Mouse (Mus musculus): Measurements from ENCODE around the gene Sfxn1. TPM values are rescaled to one million over a fixed set of nuclear protein-coding genes. Genes with fewer than 3 reads are reported as not detected.

Sfxn1 gene
- 27.4 and 28.1 TPM in 2 replicates for polyA plus RNA-seq (2012; rRNA removed)

- DNase-seq (ENCODE audit: low spot score) = peak; percentile 52
These were observed at the start of gene Sfxn1 for GRCm38 (mm10) chr13:54071606-54072331. Gene Sfxn1 (plus strand): TSS chr13:54071869.

GRCm38 (mm10) chr13:54023311-54023710, 48.4 kb upstream of the Sfxn1 start:
- no peak for DNase-seq (ENCODE audit: low spot score)

DNA sequence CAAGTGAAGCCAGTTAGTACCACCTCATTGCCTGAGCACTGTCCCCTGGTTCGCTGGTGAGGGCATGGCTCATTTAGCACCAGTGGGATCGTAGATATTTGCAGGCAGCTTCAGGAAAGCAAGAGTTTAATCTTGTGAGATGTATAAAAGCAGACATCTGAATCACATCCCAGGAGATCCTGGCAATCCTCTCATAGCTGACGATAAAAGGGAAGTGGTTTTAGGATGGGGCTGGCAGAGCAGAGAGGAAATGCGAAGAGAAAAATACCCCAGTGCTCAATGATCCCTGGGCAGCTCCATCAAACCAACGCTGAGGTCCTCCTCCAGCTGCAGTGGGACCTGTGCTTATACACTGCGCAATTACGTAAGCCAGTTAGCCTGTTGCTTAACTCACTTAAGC, 44.6 kb upstream of the Sfxn1 start:
- no peak for DNase-seq (ENCODE audit: low spot score)

DNA sequence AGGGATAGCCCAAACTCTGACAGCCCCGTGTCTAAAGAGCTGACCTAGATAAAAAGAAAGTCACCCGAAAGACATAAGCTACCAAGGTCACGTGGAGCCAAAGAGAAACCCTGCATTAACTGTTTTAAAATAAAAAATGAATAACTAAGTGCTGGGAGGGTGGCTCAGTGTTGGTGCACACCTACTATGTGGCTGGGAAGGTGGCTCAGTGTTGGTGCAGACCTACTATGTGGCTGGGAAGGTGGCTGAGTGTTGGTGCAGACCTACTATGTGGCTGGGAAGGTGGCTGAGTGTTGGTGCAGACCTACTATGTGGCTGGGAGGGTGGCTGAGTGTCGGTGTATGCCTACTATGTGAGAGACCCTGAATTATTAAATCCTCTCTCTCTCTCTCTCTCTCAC, 38.0 kb upstream of the Sfxn1 start:
- DNase-seq (ENCODE audit: low spot score) = no peak

DNA sequence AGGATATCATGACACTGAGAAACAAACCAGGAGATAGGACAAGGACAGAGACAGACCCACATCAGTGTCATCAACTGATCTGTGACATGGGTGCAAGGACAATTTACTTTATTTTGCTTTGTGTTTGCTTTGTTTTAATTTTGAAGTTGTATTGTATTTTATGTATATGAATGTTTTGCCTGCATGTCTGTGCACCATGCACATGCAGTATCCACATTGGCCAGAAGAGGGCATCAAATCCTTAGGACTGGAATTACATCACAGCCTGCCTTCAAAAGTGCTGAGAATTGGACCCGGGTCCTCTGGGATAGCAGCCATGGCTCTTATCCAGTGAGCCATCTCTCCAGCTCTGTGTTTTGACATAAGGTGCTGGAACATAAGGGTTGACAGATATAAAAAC, 36.1 kb upstream of the Sfxn1 start:
- DNase-seq (ENCODE audit: low spot score) = no peak

- no peak for DNase-seq (ENCODE audit: low spot score)
These were observed 33.7 kb upstream of the Sfxn1 start for GRCm38 (mm10) chr13:54037936-54038335.

- no peak for DNase-seq (ENCODE audit: low spot score)
These were observed 31.4 kb upstream of the Sfxn1 start for GRCm38 (mm10) chr13:54040256-54040655.

GRCm38 (mm10) chr13:54048679-54049352, 22.9 kb upstream of the Sfxn1 start:
- no peak for DNase-seq (ENCODE audit: low spot score)

DNA sequence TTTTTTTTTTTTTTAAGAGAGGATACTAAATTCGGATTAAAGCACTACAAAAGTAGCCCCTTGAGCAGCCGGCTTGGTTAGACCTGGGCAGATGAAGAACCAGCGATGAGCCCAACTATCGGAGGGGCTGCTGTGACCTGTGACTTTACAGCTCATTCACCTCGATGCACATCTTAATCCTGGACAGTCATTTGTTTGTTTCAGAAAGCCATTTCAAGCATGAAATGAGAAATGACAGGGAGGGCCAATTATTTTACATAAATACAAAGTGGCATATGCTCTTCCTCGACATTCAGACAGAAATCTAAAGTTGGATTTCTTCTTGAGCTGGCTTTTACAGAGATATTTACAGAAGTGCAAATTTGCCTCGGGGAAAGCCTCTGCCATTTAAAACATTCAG, 20.0 kb upstream of the Sfxn1 start:
- DNase-seq (ENCODE audit: low spot score) = no peak

DNA sequence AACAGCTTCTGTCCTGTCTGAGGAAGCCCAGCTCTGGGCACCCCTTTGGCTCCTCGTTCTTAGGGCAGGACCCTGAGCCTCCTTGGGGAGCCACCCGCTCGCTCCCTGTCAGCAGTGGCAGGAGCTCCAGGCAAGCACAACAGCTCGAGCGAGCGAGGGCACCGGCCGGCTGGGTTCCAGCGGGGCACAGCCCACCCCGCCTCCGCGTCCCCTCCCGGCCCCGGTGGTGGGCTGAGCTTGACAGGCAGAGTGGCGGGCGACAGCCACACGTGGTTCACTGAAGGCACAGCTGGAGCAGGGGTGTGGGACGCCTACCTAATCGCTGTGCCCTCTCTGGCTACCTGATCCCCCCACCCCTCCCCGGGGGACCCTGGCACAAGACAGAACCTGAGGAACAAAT, 16.7 kb upstream of the Sfxn1 start:
- no peak for DNase-seq (ENCODE audit: low spot score)

- peak; percentile 56 for DNase-seq (ENCODE audit: low spot score)
These were observed 16.2 kb upstream of the Sfxn1 start, which contains the start of gene Drd1 for GRCm38 (mm10) chr13:54055448-54055861. Gene Drd1 (minus strand): TSS chr13:54055705.

DNA sequence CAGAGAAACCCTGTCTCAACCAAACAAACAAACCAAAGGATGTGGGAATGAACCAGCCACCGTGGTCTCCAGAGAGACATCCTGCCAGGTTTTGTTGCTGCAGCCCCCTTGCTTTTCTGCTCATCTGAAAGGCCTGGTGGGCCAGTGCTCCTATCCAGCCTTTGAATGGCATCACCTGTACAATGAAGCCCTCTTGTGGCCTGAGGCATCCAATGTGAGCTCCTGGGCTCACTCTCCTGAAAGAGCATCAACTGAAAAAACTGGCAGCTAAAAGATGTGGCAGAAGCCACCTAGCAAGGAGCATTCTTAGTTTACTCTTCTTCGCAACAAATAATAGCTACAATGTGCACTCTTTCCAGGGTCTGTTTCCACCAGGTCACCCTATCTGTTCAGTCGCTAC, 9.6 kb upstream of the Sfxn1 start:
- DNase-seq (ENCODE audit: low spot score) = no peak

DNA sequence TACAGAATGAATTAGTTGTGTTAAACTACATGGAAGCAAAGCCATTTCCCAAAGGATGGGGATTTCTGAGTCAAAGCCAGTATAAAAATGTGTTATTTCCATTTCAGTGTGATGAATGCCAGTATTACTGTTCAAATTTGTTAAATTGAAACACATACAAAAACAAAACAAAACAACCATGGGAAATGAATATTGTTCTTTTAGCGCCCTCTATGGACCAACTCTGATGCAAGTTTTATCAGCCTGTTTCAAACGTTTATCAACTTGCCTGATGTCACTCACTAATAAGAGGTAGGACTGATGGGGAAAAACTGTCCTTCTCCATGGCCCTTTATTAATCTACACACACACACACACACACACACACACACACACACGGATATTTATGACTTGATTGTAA, 8.4 kb upstream of the Sfxn1 start:
- DNase-seq (ENCODE audit: low spot score) = no peak

DNA sequence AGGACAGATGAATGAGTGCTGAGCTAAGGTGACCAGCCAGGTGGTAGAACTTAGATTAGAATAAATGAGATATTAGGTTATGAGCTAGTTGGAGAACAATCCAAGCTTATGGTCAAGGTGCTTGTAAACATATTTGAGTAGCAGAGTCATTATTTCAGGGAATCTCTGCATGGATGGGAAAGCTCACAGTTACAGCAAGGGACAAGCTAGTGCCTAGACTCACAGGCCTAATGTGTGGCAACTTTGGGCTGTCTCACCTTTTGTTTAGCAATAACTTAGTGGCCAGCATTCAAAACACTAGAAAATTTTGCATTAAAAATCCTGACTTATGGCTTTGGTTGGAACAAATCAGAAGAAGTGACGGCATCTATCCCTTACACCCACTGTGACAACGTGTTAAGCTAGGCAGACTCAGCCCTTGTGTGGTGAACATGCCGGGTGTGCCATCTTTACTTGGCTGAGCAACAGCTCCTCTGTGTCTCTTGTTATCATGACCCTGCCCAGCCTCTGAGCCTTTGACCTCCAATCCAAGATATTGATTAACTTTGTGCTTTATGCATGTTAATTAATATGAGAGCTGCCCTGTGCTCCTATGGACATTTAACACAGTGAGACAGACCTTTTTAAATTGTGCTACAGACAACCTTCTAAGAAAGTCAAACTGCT, 5.5 kb upstream of the Sfxn1 start:
- no peak for DNase-seq (ENCODE audit: low spot score)

DNA sequence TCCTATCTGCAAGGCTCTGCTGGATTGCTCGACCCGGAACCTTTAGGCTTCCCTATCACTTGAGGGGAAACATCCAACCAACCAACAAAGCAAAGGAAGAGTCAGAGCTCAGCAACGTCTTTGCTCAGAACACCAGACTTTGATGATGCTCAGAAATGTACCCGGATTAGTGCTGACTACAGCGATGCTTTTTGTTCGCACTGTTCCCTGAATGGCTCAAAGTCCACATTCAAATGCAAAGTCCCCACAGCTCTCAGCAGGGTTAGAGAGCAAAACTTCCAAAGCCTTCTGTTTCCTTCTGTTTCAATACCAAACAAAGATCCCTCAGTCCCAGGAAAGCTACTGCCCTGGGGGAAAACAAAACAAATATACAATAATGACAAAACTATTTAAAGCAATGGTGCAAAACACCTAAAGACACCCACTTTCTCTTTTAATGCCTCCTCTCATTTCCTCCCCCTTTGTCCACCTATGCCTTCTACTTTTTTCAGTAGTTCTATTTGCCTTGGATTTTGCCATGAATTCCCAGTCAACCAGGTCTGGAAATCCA, 4.0 kb upstream of the Sfxn1 start:
- DNase-seq (ENCODE audit: low spot score) = no peak

- no peak for DNase-seq (ENCODE audit: low spot score)
These were observed 658 bp upstream of the Sfxn1 start for GRCm38 (mm10) chr13:54071011-54071410.

GRCm38 (mm10) chr13:54072526-54073057, 923 bp downstream of the Sfxn1 start:
- DNase-seq (ENCODE audit: low spot score) = no peak

GRCm38 (mm10) chr13:54073066-54073465, 1.4 kb downstream of the Sfxn1 start:
- no peak for DNase-seq (ENCODE audit: low spot score)

DNA sequence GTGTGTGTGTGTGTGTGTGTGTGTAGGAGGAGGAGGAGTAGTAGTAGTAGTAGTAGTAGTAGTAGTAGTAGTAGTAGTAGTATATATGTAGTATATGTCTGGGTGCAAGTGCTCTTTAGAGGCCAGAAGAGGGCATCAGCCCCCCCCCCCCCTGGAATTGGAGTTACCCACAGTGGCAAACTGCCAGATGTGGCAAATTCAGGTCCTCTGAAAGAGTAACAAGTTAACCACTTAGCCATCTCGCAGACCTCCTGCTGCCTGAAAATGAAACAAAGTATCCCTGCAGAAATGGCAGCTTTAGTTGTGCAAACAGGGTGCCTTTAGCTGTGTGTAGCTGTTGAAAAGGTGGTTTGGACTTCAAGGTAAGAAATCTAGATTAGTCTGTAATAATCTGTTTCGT, 1.8 kb downstream of the Sfxn1 start:
- no peak for DNase-seq (ENCODE audit: low spot score)

DNA sequence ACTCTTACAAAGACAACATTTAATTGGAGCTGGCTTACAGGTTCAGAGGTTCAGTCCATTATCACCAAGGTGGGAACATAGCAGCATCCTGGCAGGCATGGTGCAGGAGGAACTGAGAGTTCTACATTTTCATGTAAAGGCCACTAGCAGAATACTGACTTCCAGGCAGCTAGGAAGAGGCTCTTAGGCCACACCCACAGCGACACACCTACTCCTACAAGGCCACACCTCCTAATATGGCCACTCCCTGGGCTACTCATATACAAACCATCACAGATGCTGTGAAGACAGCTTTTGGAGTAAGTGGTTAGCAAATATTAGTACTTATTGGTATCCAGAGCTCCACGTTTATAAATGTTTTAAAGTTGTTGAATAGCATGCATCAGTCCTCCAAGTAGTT, 3.7 kb downstream of the Sfxn1 start:
- DNase-seq (ENCODE audit: low spot score) = no peak

DNA sequence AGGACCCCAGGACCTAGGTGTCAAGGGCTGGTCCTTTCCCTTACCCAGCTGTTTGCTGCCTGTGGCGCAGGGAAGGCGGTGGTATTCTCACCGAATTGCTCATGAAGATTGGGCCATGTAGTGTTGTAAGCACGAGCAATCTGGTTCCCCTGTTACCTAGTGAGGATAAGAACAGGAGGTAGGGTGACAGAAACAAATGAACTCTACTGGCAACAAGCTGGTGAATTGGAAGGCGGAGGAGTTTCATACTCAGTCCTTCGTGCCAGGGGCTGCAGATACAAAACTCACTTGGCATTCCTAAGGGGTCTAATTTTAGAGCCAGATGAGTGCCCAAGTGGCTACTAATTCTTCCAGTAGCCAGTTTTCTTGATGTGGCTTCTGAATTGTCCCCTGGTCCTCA, 4.4 kb downstream of the Sfxn1 start:
- no peak for DNase-seq (ENCODE audit: low spot score)

- no peak for DNase-seq (ENCODE audit: low spot score)
These were observed 5.2 kb downstream of the Sfxn1 start for GRCm38 (mm10) chr13:54076762-54077460.
